Mouse (Mus musculus) right cerebral cortex, adult 18-20 months (tissue): ENCODE data around the gene Csrnp2.
"Not testable (repeated sequence)": the region's sequence is repeated elsewhere in the genome, so short reads cannot be mapped to it uniquely, and the experiment has no call there.

Source experiments
- DNase-seq: peaks from one replicate; pipeline ENCODE4 v3.0.0; 2022; ENCODE audit warnings: mixed read lengths

The Csrnp2 gene

GRCm38 (mm10) chr15:100495102-100495501 is at the start of gene Csrnp2:
Gene Csrnp2, minus strand, starts transcription at chr15:100495488.
- peak; percentile 94 for DNase-seq

GRCm38 (mm10) chr15:100543651-100544030 is 48.4 kb upstream of the Csrnp2 start:
- not testable (repeated sequence) for DNase-seq

- DNase-seq, result not testable (repeated sequence)
Observed at GRCm38 (mm10) chr15:100542876-100543650, 47.8 kb upstream of the Csrnp2 start.

- no peak for DNase-seq
Observed at GRCm38 (mm10) chr15:100541426-100541825, 46.1 kb upstream of the Csrnp2 start.

- not testable (repeated sequence) for DNase-seq
Observed at GRCm38 (mm10) chr15:100541001-100541400, 45.7 kb upstream of the Csrnp2 start.

GRCm38 (mm10) chr15:100539411-100539810 is 44.1 kb upstream of the Csrnp2 start:
- no peak for DNase-seq

GRCm38 (mm10) chr15:100537913-100538312 is 42.6 kb upstream of the Csrnp2 start:
- no peak for DNase-seq

GRCm38 (mm10) chr15:100527900-100528299 is 32.6 kb upstream of the Csrnp2 start:
- DNase-seq, result no peak

GRCm38 (mm10) chr15:100525405-100525804 is 30.1 kb upstream of the Csrnp2 start:
- DNase-seq, result no peak

- no peak for DNase-seq
Observed at GRCm38 (mm10) chr15:100520306-100520705, 25.0 kb upstream of the Csrnp2 start.

GRCm38 (mm10) chr15:100515121-100515520 is 19.8 kb upstream of the Csrnp2 start:
- no peak for DNase-seq

- DNase-seq, result no peak
Observed at GRCm38 (mm10) chr15:100513387-100513786, 18.1 kb upstream of the Csrnp2 start.

- DNase-seq, result no peak
Observed at GRCm38 (mm10) chr15:100510072-100510471, 14.8 kb upstream of the Csrnp2 start.

- no peak for DNase-seq
Observed at GRCm38 (mm10) chr15:100508454-100509167, 13.3 kb upstream of the Csrnp2 start.

- not testable (repeated sequence) for DNase-seq
Observed at GRCm38 (mm10) chr15:100499506-100499905, 4.2 kb upstream of the Csrnp2 start.

- DNase-seq, result peak; percentile 51
Observed at GRCm38 (mm10) chr15:100494647-100495046, 641 bp downstream of the Csrnp2 start.

GRCm38 (mm10) chr15:100491966-100492365 is 3.3 kb downstream of the Csrnp2 start:
- no peak for DNase-seq

GRCm38 (mm10) chr15:100489263-100489662 is 6.0 kb downstream of the Csrnp2 start:
- DNase-seq, result no peak

GRCm38 (mm10) chr15:100488297-100488696 is 7.0 kb downstream of the Csrnp2 start:
- not testable (repeated sequence) for DNase-seq

- DNase-seq, result no peak
Observed at GRCm38 (mm10) chr15:100487050-100487449, 8.2 kb downstream of the Csrnp2 start.

GRCm38 (mm10) chr15:100486450-100486849 is 8.8 kb downstream of the Csrnp2 start:
- DNase-seq, result no peak

GRCm38 (mm10) chr15:100485576-100485975 is 9.7 kb downstream of the Csrnp2 start:
- DNase-seq, result no peak

GRCm38 (mm10) chr15:100478925-100479324 is 16.4 kb downstream of the Csrnp2 start:
- no peak for DNase-seq

GRCm38 (mm10) chr15:100478351-100478750 is 16.9 kb downstream of the Csrnp2 start:
- DNase-seq, result no peak
